Mouse (Mus musculus) activated CD4-positive, CD25-positive, alpha-beta regulatory T cell, adult 4 months (primary cell): Measurements from ENCODE around the gene Abat. TPM values are rescaled to one million over a fixed set of nuclear protein-coding genes. Genes with fewer than 3 reads are reported as not detected.

Experiments used
- ATAC-seq: one replicate; pipeline ENCODE4 v1.8.0; 2017
- polyA plus RNA-seq, 2 experiments: library from polyadenylated mRNA; unstranded; fragments of 100-300 nt; shearing (Covaris generic); gene quantifications; one replicate each; pipeline ENCODE4 v1.2.1; 2017

Gene Abat
- polyA plus RNA-seq, 2 experiments from 2014 or later = 1.3 TPM

GRCm38 (mm10) chr16:8576111-8576510 is 62.9 kb downstream of the Abat start:
- ATAC-seq = no peak

- no peak for ATAC-seq
These were observed 63.7 kb downstream of the Abat start for GRCm38 (mm10) chr16:8576901-8577300.

DNA sequence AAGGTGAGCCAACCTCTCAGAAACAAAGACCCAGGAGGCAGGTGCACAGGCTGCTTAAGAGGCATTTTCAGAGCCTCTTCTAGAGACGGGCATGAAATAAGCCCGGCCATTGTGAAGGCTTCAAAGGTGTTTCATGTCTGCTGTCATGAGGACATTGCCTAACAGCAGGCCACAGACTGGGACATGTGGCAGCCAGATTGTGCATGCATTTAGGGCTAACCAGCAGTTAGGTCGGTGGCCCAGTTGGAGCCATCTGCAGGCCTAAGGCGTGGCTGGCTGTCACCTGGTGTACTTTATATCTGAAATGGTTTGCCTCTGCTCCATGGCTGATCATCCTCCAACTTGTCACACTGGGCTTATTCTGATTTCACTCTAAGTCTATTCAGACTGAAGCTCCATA is 65.1 kb downstream of the Abat start:
- no peak for ATAC-seq

GRCm38 (mm10) chr16:8579546-8579945 is 66.3 kb downstream of the Abat start:
- no peak for ATAC-seq

DNA sequence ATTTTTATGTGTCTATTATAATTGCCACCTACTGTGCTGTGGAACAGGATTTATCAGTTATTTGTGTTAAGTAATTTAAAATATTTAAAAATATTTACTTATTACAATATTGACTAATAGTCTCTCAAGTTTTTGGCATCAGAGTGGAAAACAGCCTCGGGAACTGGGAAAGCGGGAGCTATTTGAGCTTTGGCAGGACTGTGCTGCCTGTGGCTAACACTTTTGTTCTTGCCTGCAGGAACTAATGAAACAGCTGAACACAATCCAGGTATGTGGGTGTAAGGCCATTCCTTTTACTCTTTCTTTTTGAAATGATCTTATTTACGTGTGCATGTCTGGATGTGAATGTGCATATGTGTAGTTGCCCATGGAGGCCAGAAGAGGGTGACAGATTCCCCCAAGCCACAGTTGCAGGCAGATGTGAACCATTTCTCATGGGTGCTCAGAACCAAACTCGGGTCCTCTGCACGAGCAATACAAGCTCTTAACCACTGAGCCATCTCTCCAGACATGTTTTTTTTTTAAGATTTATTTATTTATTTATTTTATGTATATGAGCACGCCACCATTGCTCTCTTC is 68.5 kb downstream of the Abat start:
- ATAC-seq = no peak

DNA sequence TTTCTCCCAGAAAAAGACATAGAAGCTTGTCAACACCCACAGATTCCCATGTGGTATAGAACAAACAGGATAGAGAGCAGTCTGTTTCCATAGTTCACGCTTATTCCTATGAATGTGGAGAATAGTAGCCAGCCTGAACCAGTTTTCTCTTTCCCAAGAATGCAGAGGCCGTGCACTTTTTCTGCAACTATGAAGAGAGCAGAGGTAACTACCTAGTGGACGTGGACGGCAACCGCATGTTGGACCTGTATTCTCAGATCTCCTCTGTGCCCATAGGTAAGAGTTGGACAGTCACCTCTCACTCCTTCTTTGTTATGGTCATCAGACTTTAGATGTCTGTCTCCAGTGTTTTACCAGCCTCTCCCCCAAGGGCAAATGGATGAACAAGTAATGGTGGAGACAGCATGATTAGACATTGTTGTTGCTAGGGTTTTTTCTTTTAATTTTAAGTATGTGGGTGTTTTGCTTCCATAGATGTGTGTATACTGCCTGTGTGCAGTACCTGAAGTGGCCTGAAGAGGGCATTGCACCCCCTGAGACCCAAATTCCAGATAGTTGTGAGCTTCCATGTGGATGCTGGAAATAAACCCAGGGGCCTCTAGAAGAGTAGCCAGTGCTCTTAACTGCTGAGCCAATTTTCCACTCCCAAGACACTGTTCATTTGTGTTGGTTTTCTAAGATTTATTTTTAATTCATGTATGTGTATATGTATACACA is 69.5 kb downstream of the Abat start:
- no peak for ATAC-seq

- no peak for ATAC-seq
These were observed 71.0 kb downstream of the Abat start for GRCm38 (mm10) chr16:8584248-8584647.

- no peak for ATAC-seq
These were observed 71.8 kb downstream of the Abat start for GRCm38 (mm10) chr16:8585056-8585455.

- ATAC-seq = no peak
These were observed 82.2 kb downstream of the Abat start for GRCm38 (mm10) chr16:8595411-8595810.

DNA sequence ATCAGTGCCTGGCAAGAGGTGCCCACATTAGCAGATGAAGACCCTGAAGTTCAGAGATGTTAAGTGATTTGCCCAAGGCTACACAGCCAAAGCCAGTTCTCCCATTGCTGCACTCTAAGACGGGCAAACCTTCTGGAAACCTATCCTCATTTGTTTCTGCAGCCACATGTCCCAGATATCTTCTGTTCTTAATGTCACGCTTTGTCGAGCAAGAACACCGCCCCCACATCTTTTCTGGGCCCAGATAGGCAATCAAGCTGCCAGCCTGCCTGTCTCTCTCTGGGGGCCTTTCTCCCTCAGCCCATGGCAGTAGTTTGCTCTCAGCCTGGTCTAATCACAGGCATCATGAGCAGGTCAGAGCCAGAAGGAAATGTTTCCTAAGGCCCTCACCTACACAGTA is 83.1 kb downstream of the Abat start:
- no peak for ATAC-seq

- no peak for ATAC-seq
These were observed 84.3 kb downstream of the Abat start for GRCm38 (mm10) chr16:8597516-8597915.

DNA sequence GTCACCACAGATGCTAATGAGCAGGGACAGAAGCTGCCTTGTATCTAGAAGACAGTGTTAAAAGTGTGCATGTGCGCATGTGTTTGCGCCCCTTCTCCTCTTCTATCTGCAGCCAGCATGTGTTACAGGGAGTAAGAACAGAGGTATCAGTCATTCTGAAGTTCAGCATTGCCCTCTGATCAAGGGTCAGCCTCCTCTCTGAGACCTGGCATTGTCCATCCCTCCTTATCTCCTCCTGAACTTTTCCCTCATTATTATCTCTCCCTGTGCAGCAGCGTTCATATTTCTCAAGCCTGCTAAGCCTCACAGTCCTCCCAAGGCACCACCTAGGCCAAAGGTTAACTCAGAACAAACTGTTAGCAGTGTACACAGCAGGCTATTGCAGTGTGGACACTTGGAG is 90.6 kb downstream of the Abat start:
- ATAC-seq = no peak

GRCm38 (mm10) chr16:8610397-8610796 is 97.2 kb downstream of the Abat start:
- peak; percentile 88 for ATAC-seq

- ATAC-seq = no peak
These were observed 99.2 kb downstream of the Abat start for GRCm38 (mm10) chr16:8612214-8613005.

GRCm38 (mm10) chr16:8613039-8613438 is 99.8 kb downstream of the Abat start:
- no peak for ATAC-seq

GRCm38 (mm10) chr16:8613447-8613846 is 100.2 kb downstream of the Abat start:
- ATAC-seq = no peak

GRCm38 (mm10) chr16:8619659-8620314 is 106.6 kb downstream of the Abat start:
- no peak for ATAC-seq

- no peak for ATAC-seq
These were observed 107.3 kb downstream of the Abat start for GRCm38 (mm10) chr16:8620315-8621115.

- no peak for ATAC-seq
These were observed 117.2 kb downstream of the Abat start for GRCm38 (mm10) chr16:8630419-8630818.

- no peak for ATAC-seq
These were observed 118.2 kb downstream of the Abat start for GRCm38 (mm10) chr16:8631428-8631827.

DNA sequence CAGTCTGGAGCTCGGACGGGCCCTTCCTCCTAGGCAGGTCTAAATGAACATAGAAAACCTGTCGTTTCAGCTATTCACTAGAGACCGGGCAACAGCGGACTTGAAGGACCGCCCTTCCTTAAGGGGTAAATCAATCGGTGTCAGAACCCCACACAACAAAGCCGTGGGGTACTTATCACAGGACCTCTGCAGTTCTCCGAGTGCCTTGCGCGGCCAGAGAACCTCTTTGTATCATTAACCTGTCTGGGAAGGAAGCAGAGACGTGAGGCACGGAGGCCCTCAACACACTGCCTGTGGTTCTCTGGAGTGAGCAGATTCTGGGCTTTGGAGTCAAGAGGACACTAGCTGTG is 123.6 kb downstream of the Abat start:
- no peak for ATAC-seq
